Mouse (Mus musculus) thymus, postnatal 0 days (tissue): ENCODE data around the gene Slc50a1. TPM values are rescaled to one million over a fixed set of nuclear protein-coding genes. Genes with fewer than 3 reads are reported as not detected.

ENCODE experiments used
- DNase-seq: peaks from one replicate; pipeline ENCODE4 v3.0.0-alpha.2; 2015; ENCODE audit warnings: low spot score
- polyA plus RNA-seq: library from polyadenylated mRNA; unstranded; fragments of >200 nt; fragmentation: Nextera tagmentation; extraction: Ambion mirVana; gene quantifications from 2 replicates; pipeline ENCODE4 v1.2.1, GENCODE M21; 2015

Slc50a1 gene
- polyA plus RNA-seq, 1 experiment from 2014 or later: 84.7 TPM

- DNase-seq: no peak
These were observed 1.5 kb downstream of the Slc50a1 start for GRCm38 (mm10) chr3:89268916-89269315.

- peak; percentile 87 for DNase-seq
These were observed 3.9 kb downstream of the Slc50a1 start for GRCm38 (mm10) chr3:89266439-89266893.

- no peak for DNase-seq
These were observed 8.0 kb downstream of the Slc50a1 start for GRCm38 (mm10) chr3:89262417-89262816.

GRCm38 (mm10) chr3:89260211-89260610 is 10.2 kb downstream of the Slc50a1 start:
- no peak for DNase-seq

DNA sequence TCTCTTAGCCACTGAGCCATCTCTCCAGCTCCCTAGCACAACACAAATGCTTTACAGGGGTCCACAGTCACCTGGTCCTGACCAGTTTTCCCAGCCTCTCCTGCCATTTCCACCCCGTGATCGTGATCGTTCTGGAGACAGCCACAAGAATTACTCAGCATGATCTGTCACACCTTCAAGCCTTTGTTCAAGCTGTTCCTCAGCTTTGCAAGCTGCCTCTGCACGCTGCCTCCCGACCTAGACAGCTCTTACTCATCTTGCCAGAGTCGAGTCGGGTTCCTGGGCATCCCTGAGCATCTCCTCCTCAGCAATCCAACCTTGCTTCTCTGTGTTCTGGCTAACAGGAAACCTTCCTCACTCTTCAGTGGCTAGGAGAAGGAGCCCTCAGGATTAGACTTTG is 11.3 kb downstream of the Slc50a1 start, which contains the start of gene Dpm3:
TSS of gene Dpm3 (plus strand) at position 283 of the 400 bp plus-strand sequence.
- DNase-seq: no peak

DNA sequence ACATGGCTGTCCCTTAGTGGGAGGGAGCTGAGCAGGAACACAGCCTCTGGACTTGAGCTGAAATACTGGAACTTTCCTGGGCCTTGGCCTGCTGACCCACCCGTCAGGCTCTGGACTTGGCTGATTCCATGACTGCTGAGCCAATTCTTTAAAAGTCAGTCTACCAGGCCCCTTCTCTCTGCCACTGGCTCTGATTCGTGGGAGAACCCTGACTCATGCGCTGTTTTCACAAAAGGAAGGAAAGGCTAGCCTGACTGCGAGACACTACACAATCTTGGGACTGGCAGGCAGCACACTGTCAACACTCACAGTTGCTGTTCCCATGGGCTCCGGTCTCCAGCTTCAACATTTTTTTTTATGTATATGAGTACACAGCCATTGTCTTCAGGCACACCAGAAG is 14.2 kb downstream of the Slc50a1 start:
- DNase-seq: no peak

DNA sequence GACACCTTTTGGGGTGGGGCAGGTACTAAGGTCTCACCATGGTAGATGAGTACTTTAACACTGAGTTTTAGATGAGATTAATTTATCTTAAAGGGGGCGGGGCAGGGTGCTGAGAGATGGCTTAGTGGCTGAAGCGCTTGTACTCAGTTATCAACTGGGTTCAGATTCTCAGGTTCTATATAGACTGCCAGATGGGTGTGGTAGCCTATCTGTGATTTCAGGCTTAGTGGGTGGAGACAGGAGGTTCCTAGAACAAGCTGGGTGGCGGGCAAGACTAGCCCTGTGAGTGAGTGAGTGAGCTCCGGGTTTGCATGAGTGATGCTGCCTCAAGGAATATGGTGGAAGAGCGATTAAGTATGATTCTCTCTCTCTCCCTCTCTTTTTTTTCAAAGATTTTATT is 15.4 kb downstream of the Slc50a1 start:
- no peak for DNase-seq

GRCm38 (mm10) chr3:89251365-89251895 is 18.9 kb downstream of the Slc50a1 start:
- DNase-seq: peak; percentile 73

- peak; percentile 42 for DNase-seq
These were observed 19.8 kb downstream of the Slc50a1 start for GRCm38 (mm10) chr3:89250435-89251040.

DNA sequence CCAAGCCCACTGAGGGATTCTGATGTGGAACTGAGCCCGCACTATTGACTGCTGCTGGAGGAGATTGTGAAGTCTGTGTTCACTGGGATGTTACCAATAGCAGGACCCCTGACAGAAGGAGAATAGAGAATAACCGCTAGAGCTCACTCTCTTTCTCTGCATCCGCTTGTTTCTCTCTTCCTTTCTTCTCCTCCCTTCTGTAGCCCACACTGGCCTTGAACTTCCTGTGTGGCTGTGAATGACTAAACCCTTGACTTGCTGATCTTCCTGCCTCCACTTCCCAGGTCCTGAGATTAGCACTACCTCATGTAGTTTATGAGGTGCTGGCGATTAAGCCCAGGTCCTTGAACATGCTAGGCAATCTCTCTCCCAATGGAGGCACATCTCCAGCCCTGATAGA is 22.9 kb downstream of the Slc50a1 start:
- no peak for DNase-seq

GRCm38 (mm10) chr3:89246261-89247100 is 23.9 kb downstream of the Slc50a1 start, which contains the start of gene Trim46:
Gene Trim46, minus strand, starts transcription at chr3:89246309.
- peak; percentile 89 for DNase-seq

GRCm38 (mm10) chr3:89245688-89246171 is 24.6 kb downstream of the Slc50a1 start, which contains the start of gene Krtcap2:
Gene Krtcap2, plus strand, starts transcription at chr3:89245966.
- peak; percentile 53 for DNase-seq

- peak; percentile 71 for DNase-seq
These were observed 25.2 kb downstream of the Slc50a1 start for GRCm38 (mm10) chr3:89244982-89245687.

DNA sequence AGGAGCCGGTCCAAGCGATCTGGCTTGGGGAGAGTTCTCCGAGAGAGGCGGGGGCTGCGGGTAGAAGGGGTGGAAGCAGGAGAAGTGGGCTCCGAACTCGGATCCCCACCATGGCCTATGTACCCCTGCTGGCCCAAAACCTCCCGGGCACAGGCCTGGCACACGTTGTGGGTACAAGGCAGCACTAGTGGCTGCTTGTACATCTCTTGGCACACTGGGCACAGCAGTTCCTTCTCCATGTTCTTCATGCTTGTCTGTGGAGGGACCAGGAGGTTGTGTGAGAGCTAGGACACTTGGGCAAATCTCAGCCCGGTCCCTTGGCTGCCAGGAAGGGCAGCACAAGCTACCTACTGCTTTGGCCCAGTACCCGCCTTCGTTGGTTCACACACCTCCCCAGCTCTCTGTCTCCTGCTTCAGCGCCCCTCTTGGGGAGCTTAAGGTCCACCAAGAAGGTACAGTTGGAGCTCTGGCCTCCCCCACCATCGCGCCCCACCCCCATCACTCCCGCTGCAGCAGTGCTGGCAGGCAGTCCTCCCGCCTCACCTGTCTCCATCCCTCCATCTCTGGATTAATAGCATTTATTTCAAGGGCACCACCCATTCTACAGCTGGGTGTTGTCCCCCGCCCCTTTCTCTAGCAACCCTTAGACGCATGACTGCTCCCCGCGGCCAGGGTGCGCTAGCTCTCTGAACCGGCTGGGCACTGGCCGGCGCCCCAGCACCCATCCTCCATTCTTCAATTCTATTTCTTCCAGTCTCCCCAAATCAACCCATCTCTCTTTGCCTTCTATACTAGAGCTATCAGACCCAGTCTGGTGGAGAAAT is 26.0 kb downstream of the Slc50a1 start:
- no peak for DNase-seq

GRCm38 (mm10) chr3:89243609-89244008 is 26.8 kb downstream of the Slc50a1 start:
- DNase-seq: peak; percentile 83

- peak; percentile 26 for DNase-seq
These were observed 28.0 kb downstream of the Slc50a1 start for GRCm38 (mm10) chr3:89242331-89242895.

GRCm38 (mm10) chr3:89238494-89238893 is 31.9 kb downstream of the Slc50a1 start:
- DNase-seq: no peak

DNA sequence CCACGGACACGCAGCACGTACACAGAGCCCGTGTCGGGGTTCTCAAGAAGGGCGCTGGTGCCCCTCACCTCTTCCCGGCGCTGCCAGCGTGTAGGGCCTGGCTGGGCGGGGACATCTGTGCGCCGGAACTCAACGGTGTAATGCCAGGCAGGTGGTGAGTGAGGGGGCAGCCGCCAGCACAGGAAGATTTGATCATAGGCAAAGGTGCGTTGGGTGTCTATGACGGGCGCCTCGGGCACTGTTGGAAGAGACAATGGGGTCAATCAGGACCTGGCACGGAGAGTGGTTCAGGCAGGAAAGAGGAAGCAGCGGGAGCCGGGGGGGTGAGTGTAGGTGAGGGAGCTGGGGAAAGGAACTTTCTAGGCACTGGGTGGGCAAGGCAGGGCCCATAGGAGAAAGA is 32.7 kb downstream of the Slc50a1 start:
- no peak for DNase-seq

DNA sequence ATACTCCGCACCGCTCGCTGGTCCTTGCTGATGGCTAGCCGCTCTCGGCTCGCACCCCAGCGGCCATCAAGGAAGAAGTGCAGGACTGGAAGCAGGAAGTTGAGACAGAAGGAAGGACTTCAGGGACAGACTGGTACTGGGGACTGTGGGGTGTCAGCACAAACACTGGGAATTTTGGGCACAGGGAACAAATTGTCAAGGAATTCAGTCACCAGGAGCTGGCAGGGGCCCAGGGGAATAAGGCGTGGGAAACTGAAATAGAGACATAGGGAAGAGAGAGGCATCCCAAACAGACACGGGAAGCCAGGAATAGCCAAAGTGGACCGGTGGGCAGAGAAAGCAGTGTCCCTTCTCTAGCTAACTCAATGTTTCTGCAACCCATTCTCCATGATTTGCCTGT is 33.9 kb downstream of the Slc50a1 start:
- DNase-seq: no peak

DNA sequence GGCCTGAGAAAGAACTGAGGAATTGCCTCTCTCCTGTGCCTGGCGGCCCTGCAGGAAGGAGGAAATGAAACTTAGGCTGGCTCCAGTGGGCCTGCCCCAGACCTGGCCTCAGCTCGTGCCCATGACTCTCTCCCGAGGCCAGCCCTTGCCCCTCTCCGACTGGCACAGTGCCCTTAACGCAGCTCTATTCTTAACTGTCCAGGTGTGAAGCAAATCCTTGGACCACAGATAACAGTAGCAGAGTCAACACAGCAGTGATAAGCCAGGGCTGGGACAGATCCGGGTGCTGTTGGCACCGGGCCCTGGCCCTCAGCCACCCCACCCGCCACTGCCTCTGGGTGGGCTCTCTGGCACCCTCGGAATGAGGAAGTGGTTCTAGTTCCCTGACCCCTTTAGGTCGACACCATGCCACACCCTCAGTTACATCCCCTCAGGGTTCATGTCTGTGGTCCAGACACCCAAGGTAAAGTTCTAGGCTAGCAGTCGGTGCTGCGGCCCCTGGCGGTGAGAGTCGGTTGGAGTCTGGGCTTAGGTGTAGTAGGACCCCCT is 36.7 kb downstream of the Slc50a1 start:
- DNase-seq: no peak
